Mouse (Mus musculus): Measurements from ENCODE around the gene Zfp110.
A peak's percentile ranks its signal among the peaks of the same experiment; 100 is the strongest.

Gene Zfp110

GRCm38 (mm10) chr7:12891334-12891733 lies 56.8 kb downstream of the Zfp110 start:
- DNase-seq (ENCODE audit: low read depth in 2 of 2, low spot score in 2 of 2) = no peak

- DNase-seq (ENCODE audit: low read depth in 2 of 2, low spot score in 2 of 2) = peak; percentile 61 to 78
Observed at GRCm38 (mm10) chr7:12897655-12898410, 63.3 kb downstream of the Zfp110 start, which contains the start of gene Zscan22. TSS of gene Zscan22 (plus strand) at chr7:12897815.

Data from CD8-positive naive resting alpha-beta T cell, adult 2 months (primary cell).